Mouse (Mus musculus) forebrain, embryonic 11.5 days (tissue): ENCODE data around the gene Gm28372. TPM values are rescaled to one million over a fixed set of nuclear protein-coding genes. Genes with fewer than 3 reads are reported as not detected.

Experiments
- ATAC-seq: fragments of 200-750 bp; cut with Nextera tagmentation; replicated peaks from 2 replicates; pipeline ENCODE4 v1.8.0; 2017; ENCODE audit warnings: moderate TSS enrichment; ENCODE audit not compliant: low FRiP score
- DNase-seq: peaks from one replicate; pipeline ENCODE4 v3.0.0-alpha.2; 2017; ENCODE audit warnings: low spot score
- H3K27ac ChIP-seq: fragments of 300-500 bp; sonication (generic); 2 replicates; pipeline ENCODE4 v1.5.1; 2014; ENCODE audit warnings: low read depth, low read length
- H3K27me3 ChIP-seq: fragments of 300-500 bp; sonication (generic); 2 replicates; pipeline ENCODE4 v1.6.1; 2014; ENCODE audit warnings: mild to moderate bottlenecking, low read length, mixed read lengths; ENCODE audit not compliant: control insufficient read depth, insufficient read depth
- H3K36me3 ChIP-seq: fragments of 300-500 bp; sonication (generic); 2 replicates; pipeline ENCODE4 v1.6.1; 2014; ENCODE audit warnings: mild to moderate bottlenecking, low read length, moderate library complexity, mixed read lengths; ENCODE audit not compliant: control insufficient read depth, insufficient read depth
- H3K4me1 ChIP-seq: fragments of 300-500 bp; sonication (generic); replicated peaks from 2 replicates; pipeline ENCODE4 v1.6.1; 2014; ENCODE audit warnings: low read length, mixed read lengths; ENCODE audit not compliant: control insufficient read depth, insufficient read depth
- H3K4me2 ChIP-seq: fragments of 300-500 bp; sonication (generic); 2 replicates; pipeline ENCODE4 v1.6.1; 2014; ENCODE audit warnings: low read depth, mild to moderate bottlenecking, low read length, moderate library complexity, mixed read lengths; ENCODE audit not compliant: severe bottlenecking
- H3K4me3 ChIP-seq: fragments of 300-500 bp; sonication (generic); 2 replicates; pipeline ENCODE4 v1.5.1; 2014; ENCODE audit warnings: low read depth, low read length
- H3K9ac ChIP-seq: fragments of 300-500 bp; sonication (generic); 2 replicates; pipeline ENCODE4 v1.6.1; 2014; ENCODE audit warnings: low read length
- H3K9me3 ChIP-seq: fragments of 300-500 bp; sonication (generic); 2 replicates; pipeline ENCODE4 v1.6.1; 2016; ENCODE audit warnings: low read length, mixed read lengths; ENCODE audit not compliant: control insufficient read depth
- WGBS: fragments of 180-500 bp; shearing (Covaris S2); extraction: QIAGEN DNeasy Blood & Tissue Kit; methylation state at CpG from one replicate; pipeline ENCODE4 v1.1.7; 2014; 5-methylcytosine and 5-hydroxymethylcytosine counted together
- polyA plus RNA-seq: library from polyadenylated mRNA; unstranded; fragments of >200 nt; fragmentation: Nextera tagmentation; extraction: Ambion mirVana; gene quantifications from 2 replicates; pipeline ENCODE4 v1.2.1, GENCODE M21; 2014

The Gm28372 gene
- polyA plus RNA-seq, 1 experiment from 2014 or later = not detected

DNA sequence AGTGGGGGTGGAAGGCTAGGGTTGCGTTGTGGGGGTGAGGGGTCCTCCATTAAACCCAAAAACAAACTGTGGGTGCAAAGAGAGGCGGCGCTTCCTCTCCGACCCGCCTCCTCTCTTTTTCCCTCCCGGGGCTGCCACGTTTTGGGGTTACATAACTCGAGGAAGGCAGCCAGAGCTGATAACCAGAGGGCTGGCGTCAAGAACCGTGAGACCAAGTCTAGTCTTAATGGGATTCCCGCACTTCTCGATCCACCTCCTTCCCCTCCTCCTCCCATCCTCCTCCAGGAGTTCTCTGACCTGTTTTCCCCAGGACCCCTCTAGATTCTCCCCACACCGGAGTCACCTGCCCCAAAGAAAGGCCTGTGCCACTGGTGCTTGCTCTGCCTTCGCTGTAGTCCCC, 6.9 kb upstream of the Gm28372 start:
- Histone ChIP-seq H3K4me3 (peak overlapping the region; percentile 52), H3K27ac (no peak overlapping the region)

DNA sequence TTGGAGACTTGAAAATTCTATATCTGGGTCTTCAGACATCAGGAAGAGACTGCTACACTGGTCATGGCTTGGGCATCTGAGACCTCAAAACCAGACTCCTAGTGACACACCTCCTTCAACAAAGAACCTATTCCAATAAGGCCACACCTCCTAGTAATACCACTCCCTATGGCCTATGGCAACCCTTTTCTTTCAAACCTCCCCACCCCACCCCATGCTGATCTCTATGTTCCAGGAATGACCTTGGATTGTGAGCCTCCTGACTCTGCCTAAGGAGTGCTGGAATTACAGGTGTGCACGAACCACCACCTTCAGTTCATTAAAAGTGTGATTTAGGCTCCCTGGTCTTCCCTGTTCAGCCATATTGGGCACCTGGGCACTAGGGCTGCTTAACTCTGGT, 5.0 kb upstream of the Gm28372 start:
- H3K9ac ChIP-seq = no peak overlapping the region
- peaks cover 8% of the 10 kb centered on the region for H3K4me1 ChIP-seq
- ATAC-seq = no peak
- H3K36me3 ChIP-seq = no peaks in the 10 kb centered on the region
- DNase-seq = no peak
- no peak overlapping the region for H3K27ac ChIP-seq
- H3K27me3 ChIP-seq = no peaks in the 10 kb centered on the region
- no peaks in the 10 kb centered on the region for H3K9me3 ChIP-seq
- H3K4me3 ChIP-seq = no peak overlapping the region
- H3K4me2 ChIP-seq = no peak overlapping the region
- WGBS = 98% methylated on average over 1 of the region's 1 CpGs

More for the DNA sequence above, 6.9 kb upstream of the Gm28372 start:
- Histone ChIP-seq H3K9ac (peak overlapping the region; percentile 75), H3K4me1 (peaks cover 8% of the 10 kb centered on the region), H3K9me3 (no peaks in the 10 kb centered on the region), H3K36me3 (no peaks in the 10 kb centered on the region; the same call in 1 of the 2 replicates), H3K4me2 (peak overlapping the region; percentile 93), H3K27me3 (no peaks in the 10 kb centered on the region)
- ATAC-seq (no peak), DNase-seq (no peak)
- WGBS = 15% methylated on average over 14 of the region's 14 CpGs

DNA sequence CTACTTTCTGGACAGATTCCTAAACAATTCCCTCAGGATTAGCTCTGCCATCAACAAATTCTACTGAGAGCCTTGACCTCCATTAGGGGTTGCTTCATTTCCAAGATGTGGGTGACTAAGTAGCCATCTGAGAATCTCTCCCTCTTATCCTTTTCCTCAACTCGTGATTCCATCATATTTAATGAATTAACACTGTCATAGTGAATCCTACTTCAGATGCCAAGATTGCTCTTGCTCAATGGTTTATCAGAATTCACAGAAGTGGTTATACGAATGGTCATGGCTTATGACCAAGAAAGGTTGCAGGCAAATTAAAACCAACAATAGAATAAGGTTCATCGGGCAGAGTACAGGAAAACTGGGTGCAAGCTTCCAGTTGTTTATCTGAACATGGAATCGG, 3.1 kb upstream of the Gm28372 start:
- Histone ChIP-seq H3K9me3 (no peaks in the 10 kb centered on the region), H3K9ac (no peak overlapping the region), H3K27ac (no peak overlapping the region), H3K36me3 (no peaks in the 10 kb centered on the region), H3K27me3 (no peaks in the 10 kb centered on the region), H3K4me1 (peaks cover 3% of the 10 kb centered on the region), H3K4me2 (no peak overlapping the region), H3K4me3 (no peak overlapping the region)
- no peak for ATAC-seq
- DNase-seq = no peak
- 86% methylated on average over 4 of the region's 4 CpGs for WGBS

DNA sequence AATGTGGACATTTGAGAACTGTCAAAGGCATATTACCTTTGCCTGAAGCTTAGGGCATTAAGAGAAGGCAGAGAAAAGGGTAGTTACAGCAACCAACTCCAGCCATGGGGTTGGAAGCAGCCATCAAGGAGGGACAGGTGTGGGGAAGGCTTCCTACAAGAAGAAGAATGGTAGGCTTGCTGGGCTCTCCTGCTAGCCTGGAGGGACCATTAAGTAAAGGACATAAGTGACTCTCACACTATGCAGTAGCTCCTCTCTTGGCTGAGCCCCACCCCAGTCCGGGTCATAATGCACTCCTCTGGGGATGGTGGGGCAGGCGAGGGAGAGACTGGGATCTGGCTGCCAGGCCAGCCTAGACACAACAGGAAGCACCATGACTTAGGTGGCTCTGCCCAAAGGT, 1.1 kb downstream of the Gm28372 start, which contains the start of gene Tmem239:
Gene Tmem239, plus strand, starts transcription at position 301 of the 400 bp plus-strand sequence.
- no peaks in the 10 kb centered on the region for H3K36me3 ChIP-seq
- H3K27me3 ChIP-seq = no peaks in the 10 kb centered on the region
- DNase-seq (no peak), ATAC-seq (no peak)
- WGBS = 73% methylated on average over 2 of the region's 2 CpGs
- no peaks in the 10 kb centered on the region for H3K4me1 ChIP-seq
- H3K9ac ChIP-seq = no peak within 1 kb of the TSS
- H3K4me2 ChIP-seq = no peak within 1 kb of the TSS
- no peaks in the 10 kb centered on the region for H3K9me3 ChIP-seq
- H3K4me3 ChIP-seq = no peak within 1 kb of the TSS
- H3K27ac ChIP-seq = no peak within 1 kb of the TSS

DNA sequence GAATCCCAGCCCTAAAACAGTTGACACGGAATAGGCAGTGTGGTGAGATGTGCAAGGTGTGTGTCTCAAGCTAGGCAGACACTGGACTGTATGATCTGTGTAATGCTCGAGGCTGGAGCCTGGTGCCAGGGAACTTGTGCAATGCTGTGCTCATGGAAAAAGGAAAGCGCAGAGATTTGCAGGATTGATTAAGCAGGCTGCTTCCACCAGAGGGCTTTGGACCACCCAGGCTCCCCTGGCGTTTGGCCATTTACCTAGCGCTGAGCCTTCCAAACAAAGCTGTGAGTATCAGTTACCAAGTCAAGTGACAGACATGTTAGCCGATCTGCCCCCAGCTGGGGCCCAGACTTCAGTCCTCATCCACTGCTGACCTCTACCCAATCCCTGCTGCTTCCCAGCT, 3.2 kb downstream of the Gm28372 start:
- Histone ChIP-seq H3K4me2 (no peak overlapping the region), H3K27ac (no peak overlapping the region), H3K4me1 (no peaks in the 10 kb centered on the region), H3K9ac (no peak overlapping the region), H3K9me3 (no peaks in the 10 kb centered on the region), H3K36me3 (no peaks in the 10 kb centered on the region), H3K4me3 (no peak overlapping the region), H3K27me3 (no peaks in the 10 kb centered on the region)
- DNase-seq (peak; percentile 67), ATAC-seq (no peak)
- WGBS = 12% methylated on average over 6 of the region's 6 CpGs

DNA sequence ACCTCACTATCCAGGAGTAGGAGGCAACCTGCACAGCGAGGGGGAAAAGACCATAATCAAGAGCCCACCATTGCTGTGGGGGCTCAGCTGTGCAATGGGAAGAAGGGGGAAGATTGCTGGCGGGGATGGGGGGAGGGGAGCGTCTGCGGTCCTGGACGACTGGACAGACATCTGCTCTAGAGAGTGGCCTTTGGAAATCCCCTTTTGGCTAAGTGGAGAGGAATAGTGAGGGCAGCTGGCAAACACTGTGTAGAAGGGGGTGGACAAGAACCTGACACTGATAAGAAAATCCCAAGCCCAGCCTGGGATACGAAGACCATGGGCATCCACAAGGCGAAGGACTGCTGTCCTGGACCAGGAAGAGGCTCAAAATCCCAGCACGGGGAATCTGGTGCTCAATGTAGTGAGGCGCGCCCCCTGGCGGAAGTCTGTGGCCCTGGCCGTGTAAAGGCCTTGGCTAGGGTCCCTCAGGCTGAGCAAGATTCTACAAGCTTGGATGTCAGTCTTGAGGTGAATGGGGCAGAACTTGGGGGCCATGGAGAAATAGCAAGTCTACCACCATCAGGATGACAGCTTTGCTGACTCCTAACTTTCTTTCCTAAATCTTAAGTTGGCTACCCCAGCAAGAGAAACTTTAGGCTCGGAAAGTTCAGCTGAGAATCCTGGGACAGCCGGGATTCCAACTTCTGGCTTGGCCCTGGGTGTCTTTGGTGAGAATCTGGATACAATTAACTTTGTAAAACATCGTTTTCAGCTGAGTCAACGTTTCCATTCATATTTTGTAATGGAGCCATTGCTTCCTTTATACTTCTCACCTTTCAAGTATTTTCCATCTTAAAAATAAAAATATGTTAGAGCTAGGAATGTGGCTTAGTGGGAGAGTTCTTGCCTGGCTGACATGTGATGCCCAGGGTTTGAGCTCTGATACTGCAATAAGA, 6.8 kb downstream of the Gm28372 start:
- no peak overlapping the region for H3K4me2 ChIP-seq
- peak; percentile 83 for ATAC-seq
- 38% methylated on average over 16 of the region's 16 CpGs for WGBS
- no peaks in the 10 kb centered on the region for H3K4me1 ChIP-seq
- DNase-seq = peak; percentile 93
- H3K27me3 ChIP-seq = no peaks in the 10 kb centered on the region
- no peaks in the 10 kb centered on the region for H3K9me3 ChIP-seq
- H3K36me3 ChIP-seq = no peaks in the 10 kb centered on the region
- no peak overlapping the region for H3K4me3 ChIP-seq
- no peak overlapping the region for H3K9ac ChIP-seq
- no peak overlapping the region for H3K27ac ChIP-seq

DNA sequence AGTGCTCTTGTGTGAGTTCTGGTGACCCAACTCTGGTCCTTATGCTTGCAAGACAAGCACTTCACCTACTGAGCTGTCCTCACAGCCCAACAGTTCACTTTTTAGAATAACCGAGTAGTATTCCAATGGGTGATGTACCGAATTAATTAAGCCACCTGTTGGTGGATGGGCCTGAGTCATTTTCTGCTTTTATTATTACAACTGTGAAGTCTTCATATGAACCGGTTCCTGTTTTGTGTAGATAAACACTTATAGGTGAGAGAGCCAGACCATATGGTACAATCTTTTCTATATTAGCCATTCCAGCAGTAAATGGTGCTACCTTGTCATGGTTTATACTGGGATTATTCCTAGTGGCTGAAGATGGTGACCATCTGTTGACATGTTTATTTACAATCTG, 7.7 kb downstream of the Gm28372 start:
- Histone ChIP-seq H3K9ac (no peak overlapping the region), H3K4me1 (no peaks in the 10 kb centered on the region), H3K27me3 (no peaks in the 10 kb centered on the region), H3K36me3 (no peaks in the 10 kb centered on the region), H3K27ac (no peak overlapping the region), H3K4me2 (no peak overlapping the region), H3K9me3 (no peaks in the 10 kb centered on the region), H3K4me3 (no peak overlapping the region)
- DNase-seq (no peak), ATAC-seq (no peak)
- 88% methylated on average over 3 of the region's 3 CpGs for WGBS

DNA sequence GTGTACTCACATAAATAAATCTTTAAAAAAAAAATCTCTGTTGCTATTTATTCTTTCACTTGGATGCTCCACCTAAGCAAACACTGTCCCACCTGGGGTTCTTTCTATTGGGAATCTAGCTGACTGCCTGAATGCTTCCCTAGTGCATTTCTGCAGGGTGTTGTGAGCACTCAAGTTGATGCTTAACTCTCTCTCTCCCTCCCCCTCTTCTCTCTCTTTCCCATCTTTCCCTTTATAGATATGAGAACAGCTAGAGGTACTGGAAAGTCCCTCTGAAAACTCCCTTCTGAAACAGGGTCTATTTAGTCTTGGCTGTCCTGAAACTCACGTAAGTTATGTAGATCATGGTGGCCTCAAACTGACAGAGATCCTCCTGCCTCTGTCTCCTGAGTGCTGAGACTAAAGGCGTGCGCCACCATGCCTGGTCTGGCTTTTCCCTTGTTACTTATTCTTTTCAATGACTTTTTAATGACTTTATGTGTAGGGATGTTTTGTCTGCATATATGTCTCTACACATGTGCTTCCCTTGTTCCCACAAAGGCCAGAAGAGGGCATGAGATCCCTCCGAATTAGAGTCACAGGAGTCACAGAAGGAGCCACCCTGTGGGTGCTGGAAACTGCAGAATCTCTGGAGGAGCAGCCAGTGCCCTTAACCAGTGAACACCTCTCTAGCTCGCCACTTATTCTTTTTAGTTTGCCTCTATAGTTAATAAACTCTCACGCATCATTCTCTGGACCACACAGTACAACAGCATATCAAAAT, 9.2 kb downstream of the Gm28372 start:
- H3K4me1 ChIP-seq = no peaks in the 10 kb centered on the region
- DNase-seq = no peak
- no peaks in the 10 kb centered on the region for H3K9me3 ChIP-seq
- no peak overlapping the region for H3K9ac ChIP-seq
- no peaks in the 10 kb centered on the region for H3K27me3 ChIP-seq
- no peak overlapping the region for H3K4me3 ChIP-seq
- WGBS = 72% methylated on average over 6 of the region's 6 CpGs
- no peak overlapping the region for H3K4me2 ChIP-seq
- no peaks in the 10 kb centered on the region for H3K36me3 ChIP-seq
- H3K27ac ChIP-seq = no peak overlapping the region
- no peak for ATAC-seq
